Mouse (Mus musculus) midbrain, embryonic 14.5 days (tissue): ENCODE results near the gene Abca8b. TPM values are rescaled to one million over a fixed set of nuclear protein-coding genes. Genes with fewer than 3 reads are reported as not detected.

Experiments used
- polyA plus RNA-seq: library from polyadenylated mRNA; unstranded; fragments of >200 nt; fragmentation: Nextera tagmentation; extraction: Ambion mirVana; gene quantifications from 2 replicates; pipeline ENCODE4 v1.2.1, GENCODE M21; 2014

Gene Abca8b
- polyA plus RNA-seq, 1 experiment from 2014 or later: 1.9 TPM

Other genes with a start within 250 kb of the Abca8b start
- gene 1700012B07Rik, start 167.8 kb downstream of the Abca8b start, polyA plus RNA-seq: not detected in 2 replicates
- 0.04 and 0.32 TPM in 2 replicates for gene Abca8a, start 100.1 kb upstream of the Abca8b start, polyA plus RNA-seq
- gene Abca9, start 172.4 kb upstream of the Abca8b start, polyA plus RNA-seq: 0.32 and 3.8 TPM in 2 replicates